Mouse (Mus musculus): ENCODE measurements around the gene Ubqln4.
"Not testable (repeated sequence)": the region's sequence is repeated elsewhere in the genome, so short reads cannot be mapped to it uniquely, and the experiment has no call there.

DNA sequence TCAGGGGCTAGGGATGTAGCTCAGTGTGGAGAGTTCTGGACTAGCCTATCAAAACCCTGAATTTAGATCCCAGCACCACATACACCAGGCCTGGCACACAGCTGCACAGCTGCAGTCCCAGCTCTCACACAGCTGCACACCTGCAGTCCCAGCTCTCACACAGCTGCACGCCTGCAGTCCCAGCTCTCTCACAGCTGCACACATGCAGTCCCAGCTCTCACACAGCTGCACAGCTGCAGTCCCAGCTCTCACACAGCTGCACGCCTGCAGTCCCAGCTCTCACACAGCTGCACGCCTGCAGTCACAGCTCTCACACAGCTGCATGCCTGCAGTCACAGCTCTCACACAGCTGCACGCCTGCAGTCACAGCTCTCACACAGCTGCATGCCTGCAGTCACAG, 43.0 kb downstream of the Ubqln4 start:
- TF ChIP-seq CTCF, EP300 (IDR thresholded peaks at IDR 0.05; ENCODE audit: low read depth): not testable (repeated sequence)

Measured in liver, embryonic 14.5 days (tissue).